Mouse (Mus musculus) MEL (cell line): ENCODE measurements around the gene Vps13d. TPM values are rescaled to one million over a fixed set of nuclear protein-coding genes. Genes with fewer than 3 reads are reported as not detected.

ENCODE experiments used
- DNase-seq: peaks from one replicate; pipeline ENCODE4 v3.0.0; 2011; ENCODE audit warnings: low read depth, low spot score
- H3K27ac ChIP-seq: 2 replicates; pipeline ENCODE4 v1.5.1; 2012; ENCODE audit warnings: low read depth, mild to moderate bottlenecking, control low read depth, low read length, moderate library complexity; ENCODE audit not compliant: control insufficient read depth
- H3K27me3 ChIP-seq, 2 experiments: fragments of 150-350 bp in 1 of 2; sonication (generic) in 1 of 2; 2 replicates each; pipeline ENCODE4 v1.6.1; 2012; ENCODE audit warnings: low read length in 2 of 2, mild to moderate bottlenecking in 2 of 2, improper control_type of control experiment in 1 of 2, moderate library complexity in 1 of 2; ENCODE audit not compliant: insufficient read depth in 2 of 2, control insufficient read depth in 1 of 2
- H3K36me3 ChIP-seq, 2 experiments: 2 replicates each; pipeline ENCODE4 v1.6.1; 2012 to 2014; ENCODE audit warnings: low read length in 2 of 2, improper control_type of control experiment in 1 of 2, inconsistent platforms in 1 of 2, mild to moderate bottlenecking in 1 of 2; ENCODE audit not compliant: insufficient read depth in 2 of 2, control insufficient read depth in 1 of 2
- H3K4me1 ChIP-seq, 2 experiments: fragments of 150-350 bp in 1 of 2; sonication (generic) in 1 of 2; 2 replicates each; pipeline ENCODE4 v1.6.1; 2012; ENCODE audit warnings: low read length in 2 of 2, improper control_type of control experiment in 1 of 2, mild to moderate bottlenecking in 1 of 2; ENCODE audit not compliant: insufficient read depth in 2 of 2, control insufficient read depth in 1 of 2
- H3K4me3 ChIP-seq, 2 experiments: fragments of 150-350 bp in 1 of 2; sonication (generic) in 1 of 2; 2 replicates each; pipeline ENCODE4 v1.5.1; 2012; ENCODE audit warnings: low read depth in 2 of 2, low read length in 2 of 2, mild to moderate bottlenecking in 2 of 2, moderate library complexity in 2 of 2, control low read depth in 1 of 2, improper control_type of control experiment in 1 of 2; ENCODE audit not compliant: control insufficient read depth in 1 of 2, insufficient read depth in 1 of 2
- H3K79me2 ChIP-seq: 2 replicates; pipeline ENCODE4 v1.6.1; 2012; ENCODE audit warnings: mild to moderate bottlenecking, low read length, moderate library complexity; ENCODE audit not compliant: control insufficient read depth, poor library complexity, insufficient read depth
- H3K9ac ChIP-seq: 2 replicates; pipeline ENCODE4 v1.6.1; 2012; ENCODE audit warnings: low read depth, mild to moderate bottlenecking, control low read depth, low read length, moderate library complexity; ENCODE audit not compliant: control insufficient read depth, poor library complexity, severe bottlenecking
- H3K9me3 ChIP-seq: fragments of 150-350 bp; sonication (generic); replicated peaks from 2 replicates; pipeline ENCODE4 v1.6.1; 2012; ENCODE audit warnings: mild to moderate bottlenecking, low read length, improper control_type of control experiment, moderate library complexity; ENCODE audit not compliant: insufficient read depth
- CTCF ChIP-seq, 3 experiments: IDR thresholded peaks in 2 of 3; conservative IDR thresholded peaks in 1 of 3; 2 replicates each; pipeline ENCODE4 v1.5.1; 2011 to 2012; ENCODE audit warnings: low read length in 3 of 3, low read depth in 2 of 3, mild to moderate bottlenecking in 2 of 3, improper control_type of control experiment in 1 of 3, inconsistent platforms in 1 of 3, mixed read lengths in 1 of 3, moderate library complexity in 1 of 3; ENCODE audit not compliant: control insufficient read depth in 1 of 3, insufficient read depth in 1 of 3, poor library complexity in 1 of 3, severe bottlenecking in 1 of 3
- GABPA ChIP-seq: IDR thresholded peaks from 2 replicates; pipeline ENCODE4 v1.6.1; 2012; ENCODE audit warnings: low read depth, mild to moderate bottlenecking, inconsistent platforms, low read length, improper control_type of control experiment, moderate library complexity
- GATA1 ChIP-seq: IDR thresholded peaks from 2 replicates; pipeline ENCODE4 v1.6.1; 2011; ENCODE audit warnings: low read depth, low read length, improper control_type of control experiment
- MAFK ChIP-seq: IDR thresholded peaks from 2 replicates; pipeline ENCODE4 v1.6.1; 2011; ENCODE audit warnings: low read depth, mild to moderate bottlenecking, low read length, improper control_type of control experiment, borderline replicate concordance
- MEF2A ChIP-seq: IDR thresholded peaks from 2 replicates; pipeline ENCODE4 v1.6.1; 2014; ENCODE audit warnings: low read depth, mild to moderate bottlenecking, inconsistent platforms, low read length, improper control_type of control experiment; ENCODE audit not compliant: poor library complexity, insufficient replicate concordance, severe bottlenecking; ENCODE audit errors: extremely low read depth
- MXI1 ChIP-seq: IDR thresholded peaks from 2 replicates; pipeline ENCODE4 v1.6.1; 2011; ENCODE audit warnings: mild to moderate bottlenecking, low read depth, low read length, improper control_type of control experiment
- POLR2A ChIP-seq, 2 experiments: IDR thresholded peaks; 2 replicates each; pipeline ENCODE4 v1.6.1; 2011 to 2012; ENCODE audit warnings: low read length in 2 of 2, mild to moderate bottlenecking in 2 of 2, control low read depth in 1 of 2, improper control_type of control experiment in 1 of 2, low read depth in 1 of 2, moderate library complexity in 1 of 2; ENCODE audit not compliant: control insufficient read depth in 1 of 2, insufficient read depth in 1 of 2, poor library complexity in 1 of 2
- RAD21 ChIP-seq: IDR thresholded peaks from 2 replicates; pipeline ENCODE4 v1.6.1; 2011; ENCODE audit warnings: mild to moderate bottlenecking, low read depth, low read length, improper control_type of control experiment
- RCOR1 ChIP-seq: IDR thresholded peaks from 2 replicates; pipeline ENCODE4 v1.6.1; 2012; ENCODE audit warnings: low read depth, mild to moderate bottlenecking, inconsistent platforms, low read length, improper control_type of control experiment
- TBP ChIP-seq: IDR thresholded peaks from 2 replicates; pipeline ENCODE4 v1.8.0; 2011; ENCODE audit warnings: low read depth, low read length, improper control_type of control experiment
- USF1 ChIP-seq: IDR thresholded peaks from 2 replicates; pipeline ENCODE4 v1.6.1; 2014; ENCODE audit warnings: low read depth, mild to moderate bottlenecking, inconsistent platforms, low read length, improper control_type of control experiment, moderate library complexity
- USF2 ChIP-seq, 2 experiments: IDR thresholded peaks; 2 replicates each; pipeline ENCODE4 v1.6.1; 2011 to 2012; ENCODE audit warnings: improper control_type of control experiment in 2 of 2, low read length in 2 of 2, borderline replicate concordance in 1 of 2, inconsistent platforms in 1 of 2, low read depth in 1 of 2, mild to moderate bottlenecking in 1 of 2; ENCODE audit not compliant: insufficient read depth in 1 of 2
- ZKSCAN1 ChIP-seq: IDR thresholded peaks from 2 replicates; pipeline ENCODE4 v1.6.1; 2012; ENCODE audit warnings: low read depth, mild to moderate bottlenecking, inconsistent platforms, low read length, improper control_type of control experiment, moderate library complexity
- ZMIZ1 ChIP-seq: IDR thresholded peaks from 2 replicates; pipeline ENCODE4 v1.6.1; 2012; ENCODE audit warnings: low read depth, mild to moderate bottlenecking, inconsistent platforms, low read length, improper control_type of control experiment, moderate library complexity
- polyA plus RNA-seq, 2 experiments: library from polyadenylated mRNA; stranded (reverse) in 1 of 2; unstranded in 1 of 2; fragments of >175 nt in 1 of 2; fragments of >200 nt in 1 of 2; gene quantifications; 2 replicates each; pipeline versions ENCODE4 v1.2.1 to v1.2.4; 2012; ENCODE audit warnings: low replicate concordance in 2 of 2, low read depth in 1 of 2; ENCODE audit not compliant: insufficient read length in 2 of 2, insufficient read depth in 1 of 2, missing spikeins in 1 of 2
- total RNA-seq: library from RNA; depleted of rRNA; stranded (reverse); fragments of 300-350 nt; gene quantifications from 2 replicates; pipeline ENCODE4 v1.2.3, GENCODE M21; 2012

Vps13d gene
- total and polyA plus RNA-seq, 3 experiments: 8.9 to 14.5 (median 13.2) TPM

- Histone ChIP-seq H3K79me2 (no peaks in the 10 kb centered on the region), H3K4me1 (no peaks in the 10 kb centered on the region), H3K9ac (no peak overlapping the region), H3K27me3 (no peaks in the 10 kb centered on the region), H3K27ac (no peak overlapping the region), H3K36me3 (no peaks in the 10 kb centered on the region), H3K4me3 (no peak overlapping the region), H3K9me3 (no peaks in the 10 kb centered on the region)
- TF ChIP-seq POLR2A (IDR thresholded peaks at IDR 0.05; ENCODE audit: control insufficient read depth in 1 of 2, insufficient read depth in 1 of 2, low read depth in 1 of 2, low read length in 2 of 2, poor library complexity in 1 of 2): no peak
- DNase-seq: no peak
These were observed 252.4 kb downstream of the Vps13d start for GRCm38 (mm10) chr4:144942433-144942832.

- no peak overlapping the region for H3K27ac ChIP-seq
- DNase-seq: no peak
- no peak overlapping the region for H3K4me3 ChIP-seq
- TF ChIP-seq RCOR1 (no peak), USF2 (IDR thresholded peaks at IDR 0.05; ENCODE audit: borderline replicate concordance in 1 of 2, insufficient read depth in 1 of 2, low read depth in 1 of 2, low read length in 2 of 2) (no peak), MXI1 (no peak), GABPA (no peak), GATA1 (no peak), ZMIZ1 (no peak), MAFK (no peak)
- no peaks in the 10 kb centered on the region for H3K4me1 ChIP-seq
- no peak overlapping the region for H3K9ac ChIP-seq
- H3K27me3 ChIP-seq: no peaks in the 10 kb centered on the region
- H3K9me3 ChIP-seq: no peaks in the 10 kb centered on the region
- H3K79me2 ChIP-seq: no peaks in the 10 kb centered on the region
- H3K36me3 ChIP-seq: no peaks in the 10 kb centered on the region
These were observed 253.9 kb downstream of the Vps13d start for GRCm38 (mm10) chr4:144940796-144941462.

- no peaks in the 10 kb centered on the region for H3K79me2 ChIP-seq
- no peak for DNase-seq
These were observed 254.9 kb downstream of the Vps13d start for GRCm38 (mm10) chr4:144939847-144940411.

More at GRCm38 (mm10) chr4:144939847-144940411, 254.9 kb downstream of the Vps13d start:
- H3K36me3 ChIP-seq: no peaks in the 10 kb centered on the region
- H3K9me3 ChIP-seq: no peaks in the 10 kb centered on the region
- no peak overlapping the region for H3K9ac ChIP-seq
- H3K27me3 ChIP-seq: no peaks in the 10 kb centered on the region
- no peaks in the 10 kb centered on the region for H3K4me1 ChIP-seq
- no peak overlapping the region for H3K4me3 ChIP-seq
- no peak overlapping the region for H3K27ac ChIP-seq
- TF ChIP-seq CTCF (IDR thresholded peaks at IDR 0.05 in 2 of 3, conservative IDR thresholded peaks at IDR 0.05 in 1 of 3; ENCODE audit: control insufficient read depth in 1 of 3, insufficient read depth in 1 of 3, low read depth in 2 of 3, low read length in 3 of 3, poor library complexity in 1 of 3, severe bottlenecking in 1 of 3): no peak
- no peak for TF ChIP-seq USF1
- no peak for TF ChIP-seq MXI1
- no peak for TF ChIP-seq RAD21
- TF ChIP-seq GATA1: no peak
- TF ChIP-seq ZKSCAN1: no peak
- no peak for TF ChIP-seq TBP
- TF ChIP-seq USF2 (IDR thresholded peaks at IDR 0.05; ENCODE audit: borderline replicate concordance in 1 of 2, insufficient read depth in 1 of 2, low read depth in 1 of 2, low read length in 2 of 2): no peak
- TF ChIP-seq MEF2A: no peak
- TF ChIP-seq, all 39 proteins: peak for 0
